Mouse (Mus musculus): ENCODE data around the gene Tns2.

DNA sequence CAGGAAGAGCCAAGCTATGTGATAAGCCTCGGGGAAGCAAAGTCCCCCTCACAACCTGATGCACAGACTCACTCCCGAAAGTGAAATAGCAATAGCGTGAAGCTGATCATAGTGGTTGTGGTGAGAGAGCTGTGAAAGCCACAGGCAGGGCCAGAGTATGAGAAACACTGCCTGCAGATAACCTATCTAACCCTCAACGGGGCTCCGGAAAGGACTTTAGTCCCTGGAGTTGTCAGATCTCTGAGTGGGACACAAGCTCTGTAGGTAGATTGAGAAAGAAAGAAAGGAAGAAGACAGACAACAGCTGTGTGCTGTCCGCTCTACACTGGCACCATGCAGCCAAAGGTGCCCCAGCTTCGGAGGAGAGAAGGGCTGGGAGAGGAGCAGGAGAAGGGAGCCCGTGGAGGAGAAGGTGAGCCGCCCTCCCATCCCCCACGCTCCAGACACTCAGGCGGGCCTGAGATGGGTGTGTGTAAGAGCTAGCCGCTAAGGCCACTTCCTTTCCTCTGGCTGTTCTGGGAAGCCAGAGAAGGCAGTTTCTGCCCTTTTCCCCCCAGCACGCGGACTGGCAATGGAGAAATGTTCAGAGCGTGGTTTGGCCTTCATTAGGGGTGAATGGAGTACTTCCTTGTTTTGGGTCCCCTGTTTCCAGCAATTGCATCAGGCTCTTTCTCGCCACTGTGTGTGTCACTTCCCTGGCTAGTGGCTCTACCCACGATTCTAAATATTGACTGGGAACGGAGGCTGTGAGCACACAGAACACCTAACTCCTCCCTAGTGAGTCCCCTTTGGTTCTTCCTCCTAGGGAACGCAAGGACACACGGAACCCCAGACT lies 50.3 kb downstream of the Tns2 start, which contains the start of gene Soat2:
- TF ChIP-seq CTCF (IDR thresholded peaks at IDR 0.05), result no peak
- no peak for TF ChIP-seq EP300 (IDR thresholded peaks at IDR 0.05; ENCODE audit: insufficient read depth, low read depth, low read length)
